Mouse (Mus musculus): Measurements from ENCODE around the gene Kcnq4.

Gene Kcnq4

DNA sequence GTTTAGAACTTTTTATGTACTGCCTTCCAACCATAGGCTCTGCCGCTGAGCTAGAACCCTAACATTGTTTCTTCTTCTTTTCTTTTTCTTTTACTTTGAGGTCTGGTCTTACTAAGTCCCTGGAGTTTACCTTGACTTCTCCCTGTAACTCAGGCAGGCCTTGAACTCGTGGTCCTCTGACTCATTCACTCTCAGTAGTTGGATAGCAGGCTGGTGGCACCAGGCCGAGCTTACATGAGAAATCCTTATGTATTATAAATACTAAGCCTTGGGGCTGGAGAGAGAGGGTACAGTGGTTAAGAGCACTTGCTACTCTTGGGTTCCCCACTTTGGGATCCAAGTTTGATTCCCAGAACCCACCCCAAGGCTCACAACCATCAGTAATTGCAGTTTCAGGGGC, 74.8 kb downstream of the Kcnq4 start:
- no peak for DNase-seq (ENCODE audit: low spot score)

- no peak for DNase-seq (ENCODE audit: low spot score)
Observed at GRCm38 (mm10) chr4:120671046-120671445, 77.4 kb downstream of the Kcnq4 start.

DNA sequence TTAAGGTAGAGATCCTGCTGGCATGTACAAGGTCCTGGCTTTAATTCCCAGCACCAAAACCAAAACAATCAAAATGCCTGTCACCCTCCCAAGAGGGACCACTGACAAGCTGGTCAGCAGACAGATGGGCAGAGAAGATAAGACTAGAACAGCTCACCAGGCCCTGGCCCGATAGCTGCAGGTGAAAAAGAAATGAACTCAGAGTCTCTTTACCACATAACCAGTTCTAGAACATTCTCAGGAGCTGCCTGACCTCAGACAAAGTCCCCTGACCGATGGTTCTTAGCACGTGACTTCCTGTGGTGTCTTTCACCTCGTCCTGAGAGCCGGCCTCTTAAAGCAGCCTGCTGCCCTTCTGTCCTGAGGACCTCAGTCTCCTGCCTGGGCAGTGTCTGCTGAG, 78.8 kb downstream of the Kcnq4 start:
- no peak for DNase-seq (ENCODE audit: low spot score)

- no peak for DNase-seq (ENCODE audit: low spot score)
Observed at GRCm38 (mm10) chr4:120668551-120668950, 79.9 kb downstream of the Kcnq4 start.

- no peak for DNase-seq (ENCODE audit: low spot score)
Observed at GRCm38 (mm10) chr4:120667555-120667954, 80.9 kb downstream of the Kcnq4 start.

DNA sequence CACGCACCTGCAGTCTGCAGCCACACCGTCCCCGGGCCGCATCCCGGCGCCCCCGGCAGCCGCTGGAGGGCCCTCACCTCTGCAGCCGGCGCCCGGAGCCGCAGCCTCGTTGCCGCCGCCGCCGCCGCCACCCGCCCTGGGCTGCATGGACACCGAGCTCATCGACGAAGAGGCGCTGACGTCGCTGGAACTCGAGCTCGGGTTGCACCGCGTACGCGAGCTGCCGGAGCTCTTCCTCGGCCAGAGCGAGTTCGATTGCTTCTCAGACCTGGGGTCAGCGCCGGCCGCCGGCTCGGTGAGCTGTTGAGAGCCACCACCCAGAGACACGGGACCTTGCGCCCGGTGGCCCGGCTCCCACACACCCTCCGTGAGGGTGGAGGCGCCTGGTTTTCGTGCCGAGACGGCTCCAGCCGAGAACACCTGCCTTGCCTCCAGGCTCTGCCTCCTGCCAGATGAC, 81.3 kb downstream of the Kcnq4 start:
- peak; percentile 63 for DNase-seq (ENCODE audit: low spot score)

GRCm38 (mm10) chr4:120666358-120667024, 81.9 kb downstream of the Kcnq4 start, which contains the start of gene Cited4:
Gene Cited4 (plus strand): TSS chr4:120666572.
- DNase-seq (ENCODE audit: low spot score): peak; percentile 95

DNA sequence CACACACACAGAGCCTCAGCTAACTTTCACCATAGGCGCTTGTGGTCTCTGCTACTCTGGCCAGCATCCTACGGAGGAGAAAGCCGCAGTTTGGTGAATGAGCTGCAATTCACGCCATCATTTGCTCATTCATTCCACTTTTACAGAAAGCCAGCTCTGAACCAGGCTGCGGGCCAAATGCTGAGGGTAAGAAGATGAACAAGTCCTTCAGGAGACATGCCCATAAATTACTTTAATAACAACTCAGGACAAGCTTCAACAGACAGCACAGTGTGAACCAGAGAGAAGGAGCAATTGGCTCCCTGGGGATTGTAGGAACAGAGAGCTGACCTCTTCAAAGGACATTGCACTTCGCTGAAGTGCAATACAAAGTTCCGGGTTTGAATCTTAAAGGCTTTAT, 82.6 kb downstream of the Kcnq4 start:
- no peak for DNase-seq (ENCODE audit: low spot score)

- DNase-seq (ENCODE audit: low spot score): no peak
Observed at GRCm38 (mm10) chr4:120665144-120665700, 83.2 kb downstream of the Kcnq4 start.

DNA sequence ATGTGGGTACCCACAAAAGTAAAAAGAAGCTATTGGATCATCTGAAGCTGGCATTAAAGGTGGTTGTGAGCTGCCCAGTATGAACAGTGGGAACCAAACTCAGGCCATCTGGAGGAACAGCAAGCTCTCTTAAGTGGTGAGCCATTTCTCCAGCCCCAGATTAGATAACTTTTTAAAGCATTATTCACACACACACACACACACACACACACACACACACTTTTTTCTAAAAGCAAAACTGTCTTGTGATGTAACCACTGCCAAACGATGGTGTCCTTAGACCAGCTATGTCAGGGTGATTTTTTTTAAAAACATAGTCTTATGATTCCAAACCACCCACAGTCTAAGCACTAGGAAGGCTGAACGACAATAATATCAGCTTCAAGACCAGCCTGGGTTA, 83.8 kb downstream of the Kcnq4 start:
- DNase-seq (ENCODE audit: low spot score): no peak

GRCm38 (mm10) chr4:120660485-120660884, 87.9 kb downstream of the Kcnq4 start:
- no peak for DNase-seq (ENCODE audit: low spot score)

- DNase-seq (ENCODE audit: low spot score): no peak
Observed at GRCm38 (mm10) chr4:120655898-120656297, 92.5 kb downstream of the Kcnq4 start.

DNA sequence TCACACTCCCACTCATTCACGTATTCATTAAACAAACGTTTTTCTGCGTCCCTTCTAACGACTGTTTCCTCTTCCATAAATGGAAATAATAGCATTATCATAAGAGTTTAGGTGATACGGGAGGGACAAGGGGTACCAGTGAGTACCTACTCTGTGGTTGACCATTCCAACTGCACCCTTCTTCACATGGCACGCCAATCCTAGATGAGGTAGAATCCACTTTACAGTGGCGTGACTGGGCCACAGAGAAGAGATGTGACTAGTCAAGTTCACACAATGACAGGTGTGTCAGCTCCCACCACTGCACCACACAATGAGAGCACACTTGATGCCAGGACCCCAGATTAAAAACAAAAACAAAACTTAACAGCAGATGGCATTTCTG, 98.2 kb downstream of the Kcnq4 start:
- no peak for DNase-seq (ENCODE audit: low spot score)

DNA sequence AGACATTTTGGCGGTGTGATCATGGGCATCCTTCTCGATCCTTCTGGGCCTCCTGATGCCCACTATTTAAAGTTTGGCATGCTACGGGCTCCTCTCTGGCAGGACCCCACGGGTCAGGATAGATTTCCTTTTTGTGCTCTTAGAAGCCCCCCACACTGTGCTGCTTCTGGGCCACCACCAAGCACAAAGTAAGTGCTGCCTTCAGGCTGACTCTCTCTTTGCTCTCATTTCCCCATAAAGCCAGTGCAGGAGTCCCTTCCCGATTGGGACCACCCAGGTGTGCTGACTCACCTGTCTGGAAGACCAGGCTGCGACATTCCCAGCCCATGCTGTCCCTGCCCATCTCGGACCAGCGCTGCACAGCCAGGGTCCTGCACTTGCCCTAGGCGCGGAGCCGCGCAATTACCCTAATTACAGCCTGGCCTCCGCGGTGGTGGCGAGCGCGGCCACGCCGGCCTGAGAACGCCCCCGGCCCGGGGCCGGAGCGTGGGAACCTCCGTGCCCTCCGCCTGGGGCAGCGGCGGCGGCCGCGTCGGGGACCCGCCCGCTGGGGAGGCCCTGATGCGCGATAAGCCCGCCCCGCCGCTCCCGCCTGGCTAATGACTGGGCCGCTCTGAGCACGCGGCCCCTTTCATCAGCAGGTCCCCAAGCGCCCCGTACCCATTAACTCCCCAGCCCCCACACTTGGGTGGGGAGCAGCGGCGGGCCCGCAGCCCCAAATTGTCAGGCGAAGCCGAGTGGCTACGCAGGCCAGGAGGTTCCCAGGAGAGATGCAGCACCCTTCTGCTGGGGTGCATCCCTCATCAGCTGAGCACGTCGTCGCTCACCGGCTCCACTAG, 98.8 kb downstream of the Kcnq4 start:
- peak; percentile 18 for DNase-seq (ENCODE audit: low spot score)

All from spleen, adult 12 weeks (tissue).